Mouse (Mus musculus) CD4-positive helper T cell, adult 2 months (primary cell): ENCODE measurements at regions not wholly inside any gene's neighbourhood (a gene's known extent, or its start where the extent isn't known, plus 50 kb on each side); places are given as distances from the start of the nearest gene placed in this dataset.
"Not testable (repeated sequence)": the region's sequence is repeated elsewhere in the genome, so short reads cannot be mapped to it uniquely, and the experiment has no call there.

Experiments used
- DNase-seq: peaks from one replicate; pipeline ENCODE4 v3.0.0-alpha.2; 2012; ENCODE audit warnings: low read depth, missing footprints, low spot score

DNA sequence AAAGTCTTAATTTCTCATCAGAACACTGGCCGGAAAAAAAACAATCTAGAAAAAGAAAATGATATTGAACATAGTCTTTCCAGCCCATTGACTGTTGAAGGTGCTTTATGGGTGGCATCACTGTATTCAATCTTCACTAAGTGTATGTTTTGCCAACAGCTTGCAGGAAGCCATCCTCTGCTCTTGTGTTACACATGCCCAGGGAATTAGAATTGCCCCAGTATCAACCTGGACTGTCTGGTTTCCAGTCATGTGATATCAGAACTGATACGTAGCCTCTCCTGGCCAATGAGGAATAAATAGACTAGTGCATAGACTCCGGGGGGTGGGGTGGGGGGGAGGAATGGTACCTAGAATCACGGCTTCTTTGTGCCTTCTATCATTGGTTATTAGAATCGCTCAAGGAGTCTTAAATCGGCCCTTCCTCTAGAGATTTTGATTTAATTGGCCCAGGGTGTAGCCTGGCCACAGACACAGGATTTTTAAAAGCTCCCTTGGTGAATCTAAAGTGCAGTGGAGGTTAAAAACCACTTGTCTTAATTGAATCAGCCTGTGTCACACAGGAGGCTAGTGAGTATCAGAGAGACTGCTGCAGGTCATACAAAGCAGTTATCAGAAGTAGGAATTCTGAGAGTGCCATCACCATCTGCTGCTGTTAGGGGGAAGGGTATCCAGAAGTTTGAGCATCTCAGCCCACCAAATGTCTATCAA, 218.0 kb upstream of the Klf3 start:
- DNase-seq, result no peak

DNA sequence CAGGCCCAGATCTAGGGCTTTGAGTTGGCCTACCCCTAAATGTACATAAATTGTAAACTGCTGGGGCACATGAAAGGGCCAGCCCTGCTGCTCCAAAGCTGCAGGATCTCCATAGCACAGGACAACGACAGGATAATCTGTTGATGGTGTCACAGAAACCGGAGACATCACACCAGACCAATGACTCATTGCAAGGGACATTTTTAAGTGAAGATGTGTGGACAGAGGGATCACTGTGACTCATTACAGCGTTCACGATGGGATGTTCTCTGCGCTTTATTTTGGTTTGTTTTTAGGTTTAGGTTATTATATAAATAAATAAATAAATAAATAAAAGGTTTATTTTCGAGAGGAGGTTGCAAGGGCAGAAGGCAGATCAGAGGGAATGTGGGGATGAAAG, 216.9 kb upstream of the Klf3 start:
- DNase-seq, result no peak

DNA sequence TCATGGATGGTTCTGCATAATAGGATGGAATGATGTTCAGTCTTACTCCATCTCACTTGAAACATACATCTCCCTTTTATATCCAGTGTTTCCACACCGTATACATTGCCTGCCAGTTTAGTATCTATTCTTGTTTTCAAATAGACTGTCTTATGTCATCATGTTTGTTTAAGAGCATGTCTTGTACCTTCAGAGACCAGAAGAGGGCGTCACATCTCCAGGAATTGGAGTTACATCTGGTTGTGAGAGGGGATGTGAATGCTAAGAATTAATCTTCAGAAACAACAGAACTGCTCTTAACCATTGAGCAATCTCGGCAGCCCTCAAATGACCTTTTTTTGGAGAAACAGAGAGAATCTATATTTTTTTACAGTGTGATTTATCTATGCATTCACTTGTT, 216.3 kb upstream of the Klf3 start:
- DNase-seq, result no peak

DNA sequence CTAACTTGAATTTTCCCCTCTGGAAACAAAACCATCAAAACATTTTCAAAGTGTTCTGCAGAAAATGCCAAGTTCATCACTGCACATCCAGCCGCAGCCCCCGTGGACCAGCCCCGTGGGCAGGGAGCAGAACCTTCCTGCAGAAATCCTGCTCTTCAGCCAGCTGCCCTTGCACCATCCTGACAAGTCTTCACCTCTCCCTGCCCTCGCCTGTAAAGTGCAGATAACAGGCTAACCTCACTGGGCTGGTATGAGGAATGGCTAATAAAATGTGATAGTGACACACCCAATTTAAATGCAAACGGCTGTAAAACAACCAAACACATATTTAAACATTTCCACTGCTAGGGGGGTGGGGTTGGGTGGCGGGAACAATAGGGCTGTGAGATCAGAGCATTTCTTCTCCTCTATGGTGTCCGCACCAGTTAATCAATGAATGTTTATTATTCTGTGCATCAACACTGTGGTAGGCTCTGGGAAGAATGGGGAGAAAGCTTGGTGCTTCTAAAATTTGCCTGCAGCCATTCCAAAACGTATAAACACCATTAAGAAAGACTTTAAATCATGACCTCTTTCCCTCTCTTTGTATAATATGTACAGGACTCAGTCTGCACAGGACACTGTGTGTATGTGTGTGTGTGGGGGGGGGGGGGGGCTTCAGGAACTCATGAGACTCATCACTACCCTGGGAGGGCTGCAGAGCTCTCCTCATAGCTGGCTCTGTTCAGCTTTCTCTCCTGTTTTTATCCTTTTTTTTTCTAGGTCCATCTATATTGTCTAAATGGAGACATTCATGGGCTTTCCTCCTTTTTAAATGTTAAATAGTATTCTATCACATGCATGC, 215.1 kb upstream of the Klf3 start:
- DNase-seq, result no peak

DNA sequence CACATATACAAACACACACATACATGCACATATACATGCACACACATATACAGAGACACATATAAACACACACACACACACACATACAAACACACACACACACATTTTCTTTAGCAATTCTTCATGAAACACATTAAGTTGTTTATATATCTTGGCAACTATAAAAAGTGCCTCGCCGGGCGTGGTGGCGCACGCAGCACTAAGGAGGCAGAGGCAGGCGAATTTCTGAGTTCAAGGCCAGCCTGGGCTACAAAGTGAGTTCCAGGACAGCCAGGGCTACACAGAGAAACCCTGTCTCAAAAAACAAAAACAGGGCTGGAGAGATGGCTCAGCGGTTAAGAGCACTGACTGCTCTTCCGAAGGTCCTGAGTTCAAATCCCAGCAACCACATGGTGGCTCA, 214.4 kb upstream of the Klf3 start:
- DNase-seq, result not testable (repeated sequence)

DNA sequence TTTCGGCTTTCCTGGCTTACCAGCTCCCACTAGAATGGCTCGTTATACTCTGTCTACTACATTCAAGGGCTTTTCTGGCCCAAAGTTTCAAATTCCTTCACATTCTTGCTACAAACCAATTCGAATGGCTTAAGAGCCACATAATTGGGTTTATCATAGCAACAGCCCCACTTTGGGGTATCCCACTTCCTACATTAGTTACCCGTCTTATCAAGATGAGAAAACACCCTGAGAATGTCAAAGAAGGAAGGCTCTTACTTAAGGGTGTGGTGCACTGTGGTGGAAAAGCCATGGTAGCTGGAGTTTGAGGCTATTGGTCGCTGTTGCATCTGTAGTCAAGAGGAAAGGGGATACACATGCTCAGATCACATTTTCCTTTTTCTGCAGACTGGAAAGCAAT, 213.2 kb upstream of the Klf3 start:
- no peak for DNase-seq

DNA sequence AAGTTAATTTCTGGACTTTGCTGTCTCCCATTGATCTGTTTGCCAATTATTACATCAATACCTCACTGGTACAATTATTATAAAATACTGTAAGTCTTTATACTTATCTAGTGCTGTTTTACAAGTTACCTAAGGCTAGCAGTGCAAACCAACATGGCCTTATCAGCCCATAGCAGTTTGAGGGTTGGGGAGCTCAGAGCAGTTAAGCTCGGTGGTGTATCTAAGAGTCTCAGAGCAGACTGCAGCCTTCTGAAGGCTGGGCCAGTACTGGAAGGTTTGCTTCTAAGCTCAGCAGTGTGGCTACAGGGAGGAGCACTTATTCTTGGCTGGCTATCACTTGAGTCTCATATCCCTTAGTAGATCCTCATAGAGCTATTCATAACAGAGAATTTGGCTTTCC, 212.4 kb upstream of the Klf3 start:
- DNase-seq, result no peak

DNA sequence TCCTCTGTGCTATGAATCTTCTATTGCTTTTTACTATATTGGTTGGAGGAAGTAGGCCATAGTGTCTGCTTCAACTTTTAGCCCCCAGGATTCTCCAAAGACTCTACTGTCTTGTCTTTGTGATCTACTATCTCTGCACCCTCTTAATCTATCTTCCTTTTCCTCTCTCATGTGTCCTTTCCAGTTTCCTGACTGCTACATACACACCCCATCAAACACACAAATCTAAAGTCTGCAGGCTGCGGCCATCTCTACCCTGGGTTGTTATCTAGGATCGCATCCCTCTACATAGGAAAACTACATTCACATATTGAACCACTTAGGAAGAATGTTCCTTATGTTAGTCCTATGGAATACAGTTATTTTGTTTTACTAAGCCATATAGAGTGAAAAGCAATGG, 211.4 kb upstream of the Klf3 start:
- no peak for DNase-seq

DNA sequence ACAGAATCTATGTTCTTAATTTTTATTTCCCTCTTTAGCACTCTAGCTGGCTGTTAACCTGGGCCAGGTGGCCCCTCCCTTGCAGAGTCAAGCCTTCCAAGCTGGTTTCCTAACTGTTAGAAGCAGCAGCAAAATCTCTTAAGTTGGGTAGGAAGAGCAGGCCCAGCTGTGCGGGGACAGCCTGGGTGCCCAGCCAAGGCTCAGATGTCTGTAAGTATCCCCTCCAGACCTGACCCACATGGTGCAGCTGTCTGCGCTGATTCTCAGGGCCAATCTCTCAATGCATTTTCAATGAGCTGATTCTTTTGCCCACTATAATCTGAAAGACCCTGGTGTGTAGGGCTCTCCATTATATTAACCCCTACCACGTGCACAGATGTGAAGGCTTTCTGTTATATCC, 208.0 kb upstream of the Klf3 start:
- no peak for DNase-seq

DNA sequence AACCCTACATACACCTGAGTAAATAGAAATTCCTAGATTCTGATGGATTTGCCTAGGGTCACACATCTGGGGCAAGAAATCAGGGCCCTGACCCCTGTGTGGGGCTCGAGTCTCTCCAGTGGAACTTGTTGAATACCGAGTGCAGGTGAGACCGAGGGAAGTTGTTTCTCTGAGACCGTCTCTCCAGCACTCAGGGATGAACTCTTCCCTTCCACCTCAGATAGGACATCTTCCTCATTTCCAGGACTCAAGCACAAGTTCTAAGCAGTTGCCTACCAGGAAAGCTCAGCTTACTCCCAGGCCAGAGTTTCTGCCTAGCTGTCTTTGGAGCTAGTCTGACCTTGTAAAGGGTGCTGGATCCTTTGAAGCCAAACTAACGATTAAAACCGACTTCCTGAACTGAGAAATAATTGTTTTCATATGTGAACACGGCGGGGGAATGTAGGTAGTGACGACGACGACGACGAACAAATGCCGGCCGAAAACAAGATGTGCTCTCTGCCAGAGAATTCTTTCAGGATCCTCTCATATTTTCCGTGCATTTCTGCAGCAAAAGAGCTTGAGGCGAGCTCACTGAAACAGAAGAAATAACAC, 207.3 kb upstream of the Klf3 start:
- no peak for DNase-seq

DNA sequence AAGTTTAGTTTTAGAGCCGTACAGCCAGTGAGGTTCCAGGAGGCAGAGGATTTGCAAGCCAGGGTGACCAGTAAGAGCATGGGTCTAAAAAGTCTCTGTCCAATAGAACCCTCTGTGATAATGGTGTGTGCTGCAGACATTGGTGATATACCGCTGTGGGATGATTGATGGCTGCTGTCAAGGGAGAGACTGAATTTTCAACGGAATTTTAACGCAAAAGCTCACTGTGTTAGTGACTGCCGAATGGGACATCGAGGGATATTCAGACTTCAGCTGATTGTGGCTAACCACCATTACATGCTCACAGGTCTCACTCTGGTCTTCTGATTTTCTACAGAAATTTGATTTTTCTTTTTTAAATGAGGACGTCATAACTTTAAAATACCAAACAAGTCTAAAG, 206.2 kb upstream of the Klf3 start:
- DNase-seq, result no peak

DNA sequence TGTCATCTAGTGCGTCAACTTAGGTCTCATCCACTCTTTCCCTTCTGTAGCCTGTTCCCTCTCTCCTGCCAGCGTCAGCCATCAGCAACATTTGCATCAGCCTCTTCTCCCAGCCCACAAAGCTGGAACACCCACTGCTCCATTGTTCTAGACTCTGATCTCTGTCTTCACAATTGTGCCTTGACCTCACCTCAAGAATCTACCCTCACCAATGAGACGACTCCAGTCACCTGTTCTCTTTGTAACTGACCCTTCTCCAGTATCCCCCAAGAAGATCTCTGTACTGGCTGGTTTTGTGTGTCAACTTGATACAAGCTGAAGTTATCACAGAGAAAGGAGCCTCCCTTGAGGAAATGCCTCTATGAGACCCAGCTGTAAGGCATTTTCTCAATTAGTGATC, 205.7 kb upstream of the Klf3 start:
- no peak for DNase-seq

DNA sequence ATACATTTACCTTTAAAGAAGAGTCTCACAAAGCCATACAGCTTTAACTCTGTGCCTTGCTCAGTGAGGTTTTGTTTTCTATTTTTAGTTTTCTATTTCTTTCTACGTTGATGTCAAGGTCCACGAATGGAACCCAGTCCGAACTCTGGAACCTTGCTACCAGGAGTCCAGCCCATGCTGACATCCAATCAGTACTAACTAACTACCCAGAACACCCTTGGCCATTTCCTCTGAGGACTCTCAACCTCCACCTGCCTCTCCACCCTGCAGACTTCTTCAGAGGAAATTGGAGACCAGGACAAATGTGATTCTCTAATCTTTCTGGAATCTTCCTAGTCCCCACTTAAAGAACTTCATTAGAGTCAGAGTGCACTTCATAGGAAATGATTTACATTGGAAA, 204.6 kb upstream of the Klf3 start:
- no peak for DNase-seq

DNA sequence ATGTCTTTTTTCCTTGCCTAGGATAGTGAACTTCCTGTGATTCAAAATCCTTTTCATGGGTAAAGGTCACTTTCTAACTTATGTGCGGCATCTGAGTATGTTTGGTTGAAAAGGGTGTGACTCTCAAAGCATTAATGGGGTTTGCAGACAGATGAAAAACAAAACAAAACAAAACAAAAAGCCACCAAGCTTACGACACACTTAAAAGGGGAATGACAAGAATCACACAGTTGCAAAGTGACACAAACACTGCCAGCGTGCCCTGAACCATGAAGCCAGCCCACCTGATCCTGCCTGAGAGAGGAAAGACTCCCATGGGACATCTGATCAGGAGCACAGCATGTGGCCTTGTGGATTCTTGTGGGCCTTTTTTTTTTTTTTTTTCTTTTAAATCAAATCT, 204.2 kb upstream of the Klf3 start:
- DNase-seq, result peak; percentile 29

DNA sequence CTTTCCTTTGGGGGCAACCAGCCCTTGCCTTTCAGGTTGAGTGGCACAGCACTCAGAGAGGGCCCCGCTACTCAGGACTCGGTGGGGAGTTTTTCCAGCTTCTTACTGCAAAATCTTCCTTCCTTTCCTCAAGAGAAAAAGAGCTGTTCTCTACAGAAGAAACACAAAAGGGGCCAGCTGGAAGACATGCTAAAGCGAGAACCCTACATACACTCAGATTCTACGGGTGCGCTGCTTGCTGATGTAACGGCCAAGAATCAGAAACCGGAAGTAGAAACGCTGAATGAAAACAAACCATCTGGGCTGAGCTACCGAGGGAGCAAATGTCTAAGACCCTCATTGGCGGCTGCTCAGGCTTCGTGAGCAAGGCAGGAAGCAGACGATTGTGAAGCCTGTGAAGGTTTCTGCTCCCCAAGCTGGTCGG, 203.3 kb upstream of the Klf3 start:
- DNase-seq, result peak; percentile 79

DNA sequence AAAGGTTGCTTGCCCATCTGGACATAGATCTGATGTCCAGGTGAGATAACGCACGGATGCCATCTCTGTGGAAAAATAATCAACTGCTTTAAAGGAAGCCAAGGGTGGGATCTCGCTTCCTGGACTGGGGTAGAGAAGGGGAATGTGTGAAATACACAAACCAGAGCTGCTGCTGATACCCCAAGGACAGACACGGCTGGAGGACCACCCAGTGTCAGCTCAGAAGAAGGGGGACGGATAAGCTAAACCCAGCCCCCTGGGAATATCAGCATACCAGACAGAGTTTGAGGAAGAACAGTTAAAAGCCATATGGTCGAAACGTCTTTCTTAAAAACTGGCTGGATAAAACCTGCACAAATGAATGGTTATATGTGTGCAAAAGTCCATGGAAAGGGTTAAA, 202.8 kb upstream of the Klf3 start:
- DNase-seq, result no peak

DNA sequence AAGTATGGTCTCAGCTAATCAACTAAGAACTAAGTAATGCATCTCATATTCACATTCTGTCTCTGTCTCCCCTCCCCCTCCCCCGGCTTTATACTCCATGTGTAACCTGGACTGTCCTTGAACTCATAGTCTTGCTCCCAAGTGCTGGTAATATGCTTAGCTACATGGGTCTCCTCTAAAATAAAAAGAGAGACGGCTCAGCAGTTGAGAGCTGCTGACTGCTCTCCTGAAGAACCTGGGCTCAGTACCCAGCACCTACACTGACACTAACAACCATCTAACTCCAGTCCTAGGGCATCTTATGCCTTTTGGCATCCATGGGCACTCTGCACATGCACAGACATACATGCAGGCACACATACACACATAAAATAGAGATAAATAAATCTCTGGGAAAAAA, 202.4 kb upstream of the Klf3 start:
- no peak for DNase-seq

DNA sequence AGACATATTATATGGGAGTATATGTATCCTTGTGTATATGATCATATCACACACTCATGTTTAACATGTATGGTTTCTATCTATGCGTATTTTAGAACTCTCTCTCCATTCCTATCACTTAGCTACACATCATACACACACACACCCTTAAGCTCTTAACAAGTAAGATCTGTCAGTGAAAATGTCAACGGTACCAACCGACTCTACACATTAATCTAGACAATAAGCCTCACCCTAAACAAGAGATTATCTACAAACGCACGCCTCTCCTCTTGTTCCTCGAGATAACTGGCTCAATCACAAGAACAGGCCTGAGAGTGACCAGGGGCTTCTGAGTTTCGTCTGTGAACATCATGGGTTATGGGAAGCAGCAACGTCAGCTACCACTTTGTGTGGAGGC, 201.9 kb upstream of the Klf3 start:
- no peak for DNase-seq

DNA sequence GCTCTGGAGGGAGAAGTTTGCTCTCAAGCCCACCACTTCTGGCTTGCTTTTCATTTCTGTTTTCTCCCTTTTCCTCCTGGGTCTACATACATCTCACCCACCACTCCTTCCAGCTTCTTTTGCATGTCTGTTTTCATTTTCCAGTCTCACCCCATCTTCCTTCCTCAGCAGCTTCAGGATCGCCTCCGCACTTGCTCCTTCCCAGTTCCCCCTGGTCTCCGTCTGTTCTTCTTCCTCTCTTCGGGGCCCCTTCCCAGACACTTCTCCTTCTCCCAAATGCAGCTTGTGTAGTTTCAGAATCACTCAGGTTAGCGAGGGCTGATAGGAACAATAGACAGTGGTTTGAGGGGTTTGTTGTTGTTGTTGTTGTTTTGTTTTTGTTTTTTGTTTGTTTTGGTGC, 201.4 kb upstream of the Klf3 start:
- no peak for DNase-seq

DNA sequence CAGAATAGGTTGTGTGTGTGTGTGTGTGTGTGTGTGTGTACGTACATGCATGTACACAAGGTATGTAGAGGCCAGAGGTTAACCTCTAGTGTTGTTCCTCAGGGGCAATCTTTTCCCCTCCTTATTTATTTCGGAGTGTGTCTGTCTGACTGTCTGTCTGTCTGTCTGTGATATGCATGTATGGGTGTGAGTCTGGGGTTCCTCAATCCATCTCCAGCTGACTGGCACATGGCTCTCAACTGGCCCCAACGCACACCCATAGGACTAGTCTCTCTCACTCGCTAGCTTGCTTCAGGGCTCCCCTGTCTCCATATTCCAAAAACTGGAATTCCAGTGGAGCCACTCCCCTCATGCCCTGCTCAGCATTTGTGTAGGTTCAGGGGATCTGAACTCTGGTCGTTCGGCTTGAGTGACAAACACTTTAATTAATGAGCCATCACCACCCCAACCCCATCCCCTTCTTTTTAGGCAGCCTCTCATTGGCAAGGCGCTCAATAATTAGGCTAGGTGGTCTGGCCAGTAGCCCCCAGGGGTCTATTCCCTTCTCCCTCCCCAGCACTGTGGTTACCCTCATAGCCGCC, 200.7 kb upstream of the Klf3 start:
- no peak for DNase-seq

DNA sequence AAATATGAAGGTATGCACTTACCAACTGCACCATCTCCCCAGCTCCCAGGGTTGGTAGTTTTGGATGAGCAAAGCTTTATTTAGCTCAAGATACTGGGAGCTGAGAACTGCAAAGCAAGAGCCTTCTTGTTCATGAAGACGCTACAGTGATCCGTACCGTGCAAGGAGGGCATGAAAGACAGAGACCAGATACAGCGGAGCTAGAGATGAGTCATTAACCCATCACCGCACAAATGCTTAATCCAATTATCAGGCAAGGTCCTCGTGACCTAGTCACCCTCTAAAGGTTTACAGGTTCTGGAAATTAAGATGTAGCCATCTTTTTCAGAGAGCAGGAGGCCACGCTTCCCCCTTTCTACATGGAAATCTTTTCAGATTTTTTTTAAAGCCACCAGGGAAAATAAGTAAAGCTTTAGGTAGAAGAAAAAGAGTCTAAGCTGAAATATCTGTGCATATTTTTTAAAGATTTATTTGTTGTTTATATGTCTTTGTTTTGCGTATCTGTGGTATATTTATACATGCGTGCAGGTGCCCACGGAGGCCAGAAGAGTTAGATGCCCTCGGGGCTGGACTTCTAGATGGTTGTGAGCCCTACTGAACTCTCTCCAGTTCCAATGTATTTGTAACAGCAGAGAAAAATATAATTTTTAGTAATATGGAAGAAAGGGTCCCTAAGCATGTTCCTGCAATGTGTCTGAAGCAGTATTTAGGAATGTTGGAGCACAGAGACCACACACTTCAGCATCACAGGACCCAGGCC, 200.0 kb upstream of the Klf3 start:
- DNase-seq, result no peak

DNA sequence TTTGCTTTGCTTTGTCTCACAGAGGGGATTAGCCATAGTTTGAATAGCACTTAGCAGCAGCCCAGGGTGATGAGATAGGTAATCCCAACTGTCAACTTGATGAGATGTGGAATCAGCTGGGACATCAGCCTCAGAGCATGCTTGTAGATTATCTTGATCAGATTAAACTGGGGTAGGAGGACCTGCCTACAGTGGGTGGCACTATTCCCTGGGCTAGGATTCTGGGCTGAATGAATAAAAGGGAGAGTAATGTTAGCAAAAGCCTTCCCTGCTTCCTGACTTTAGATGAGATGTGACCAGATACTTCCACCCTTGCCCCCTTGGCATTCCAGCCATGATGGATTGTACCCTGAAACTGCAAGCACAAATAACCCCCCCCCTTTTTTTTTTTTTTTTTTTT, 198.0 kb upstream of the Klf3 start:
- DNase-seq, result no peak
